Mouse (Mus musculus): ENCODE results near the gene Rec114.
A peak's percentile ranks its signal among the peaks of the same experiment; 100 is the strongest.

Rec114 gene

DNA sequence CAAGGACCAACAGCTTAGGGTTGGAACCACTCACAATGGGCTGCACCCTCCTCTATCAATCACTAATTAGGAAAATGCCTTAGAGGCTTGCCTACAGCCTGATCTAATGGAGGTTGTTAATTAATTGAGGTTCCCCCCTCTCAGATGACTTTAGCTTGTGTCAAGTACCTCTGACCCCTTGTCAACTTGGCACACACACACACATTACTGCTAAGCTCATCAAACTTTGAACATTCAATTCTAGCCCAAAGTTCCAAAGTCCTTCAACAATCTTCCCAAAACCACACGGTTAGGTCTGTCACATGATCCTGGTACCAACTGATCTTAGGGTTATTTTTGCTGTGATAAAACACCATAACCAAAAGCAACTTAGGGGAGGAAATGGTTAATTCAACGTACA is 26.9 kb downstream of the Rec114 start:
- no peak for DNase-seq (ENCODE audit: low spot score)

DNA sequence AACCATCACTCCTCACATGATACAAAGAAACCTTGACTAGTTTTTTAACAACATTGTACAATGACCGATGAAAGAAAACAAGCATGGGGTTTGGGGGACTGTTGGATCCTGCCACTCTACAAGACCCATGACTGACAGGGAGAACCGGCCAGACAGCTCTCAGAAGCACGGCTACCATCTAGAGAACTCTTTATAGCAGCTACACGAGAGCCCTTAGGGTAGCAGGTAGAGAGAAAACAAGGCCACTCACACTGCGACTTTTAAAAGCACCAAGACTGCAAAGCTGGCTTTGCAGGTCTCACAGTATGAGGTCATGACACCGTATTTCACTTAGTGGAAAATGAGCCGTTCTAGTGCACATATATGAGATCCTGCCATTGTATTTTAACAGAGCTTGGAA is 33.1 kb downstream of the Rec114 start:
- DNase-seq (ENCODE audit: low spot score), result no peak

DNA sequence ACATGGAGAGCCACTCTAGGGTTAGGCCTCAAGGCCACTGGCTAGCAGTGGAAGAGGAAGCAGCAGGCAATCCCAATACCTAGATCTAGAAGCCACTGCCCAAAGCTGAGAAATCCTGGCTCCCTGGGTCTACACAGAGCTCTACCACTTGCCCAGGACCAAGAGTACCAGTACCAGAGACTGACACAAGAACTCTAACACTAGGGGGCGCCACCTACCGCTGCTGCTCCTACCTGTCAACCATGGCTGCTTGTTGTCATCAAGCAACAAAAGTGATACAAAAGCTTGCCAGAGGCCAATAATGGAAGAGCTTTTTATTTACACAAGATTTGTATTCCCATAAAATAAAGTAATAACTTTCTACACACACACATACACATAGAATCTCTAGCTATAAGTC is 33.8 kb downstream of the Rec114 start:
- peak; percentile 83 for DNase-seq (ENCODE audit: low spot score)

- no peak for DNase-seq (ENCODE audit: low spot score)
Observed at GRCm38 (mm10) chr9:58707796-58708195, 36.0 kb downstream of the Rec114 start.

GRCm38 (mm10) chr9:58706024-58706423 is 37.7 kb downstream of the Rec114 start:
- no peak for DNase-seq (ENCODE audit: low spot score)

- DNase-seq (ENCODE audit: low spot score), result no peak
Observed at GRCm38 (mm10) chr9:58703766-58704165, 40.0 kb downstream of the Rec114 start.

GRCm38 (mm10) chr9:58701751-58702150 is 42.0 kb downstream of the Rec114 start:
- DNase-seq (ENCODE audit: low spot score), result no peak

DNA sequence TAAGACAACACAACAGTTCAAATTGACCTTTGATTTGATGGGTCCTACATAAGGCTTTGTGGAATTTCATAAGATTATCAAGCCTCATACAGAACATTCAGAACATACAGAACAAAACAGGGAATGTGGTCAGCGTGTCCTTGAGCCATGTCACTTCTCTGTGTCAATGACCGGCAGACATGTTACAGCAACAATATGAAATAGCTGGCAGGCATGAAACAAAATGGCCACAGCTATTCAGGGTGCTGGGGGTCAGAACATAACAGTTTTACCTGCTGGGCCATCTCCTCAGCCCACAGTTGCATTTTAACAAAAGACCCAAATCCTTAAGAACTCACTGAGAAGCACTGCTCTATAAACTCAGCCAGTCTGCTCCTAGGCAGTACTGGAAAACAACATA is 45.3 kb downstream of the Rec114 start:
- no peak for DNase-seq (ENCODE audit: low spot score)

DNA sequence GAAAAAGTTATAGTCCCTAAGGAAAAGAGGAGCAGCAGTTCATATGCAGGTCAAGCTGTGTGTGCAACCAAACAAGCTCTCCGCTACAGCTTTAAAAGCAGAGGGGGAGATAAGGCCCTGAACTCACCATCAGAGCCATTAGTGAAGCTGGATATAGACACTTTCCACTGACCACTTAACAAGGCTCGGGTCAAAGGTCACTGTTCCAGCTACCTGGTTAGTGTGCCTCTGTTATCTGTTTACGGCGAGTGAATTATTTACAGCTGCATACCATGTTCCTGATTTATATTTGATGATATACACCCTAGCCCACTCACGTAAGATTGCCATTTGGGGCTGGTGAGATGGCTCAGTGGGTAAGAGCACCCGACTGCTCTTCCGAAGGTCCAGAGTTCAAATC is 52.3 kb downstream of the Rec114 start:
- DNase-seq (ENCODE audit: low spot score), result peak; percentile 37

GRCm38 (mm10) chr9:58690701-58691100 is 53.1 kb downstream of the Rec114 start:
- no peak for DNase-seq (ENCODE audit: low spot score)

- DNase-seq (ENCODE audit: low spot score), result no peak
Observed at GRCm38 (mm10) chr9:58688076-58688475, 55.7 kb downstream of the Rec114 start.

DNA sequence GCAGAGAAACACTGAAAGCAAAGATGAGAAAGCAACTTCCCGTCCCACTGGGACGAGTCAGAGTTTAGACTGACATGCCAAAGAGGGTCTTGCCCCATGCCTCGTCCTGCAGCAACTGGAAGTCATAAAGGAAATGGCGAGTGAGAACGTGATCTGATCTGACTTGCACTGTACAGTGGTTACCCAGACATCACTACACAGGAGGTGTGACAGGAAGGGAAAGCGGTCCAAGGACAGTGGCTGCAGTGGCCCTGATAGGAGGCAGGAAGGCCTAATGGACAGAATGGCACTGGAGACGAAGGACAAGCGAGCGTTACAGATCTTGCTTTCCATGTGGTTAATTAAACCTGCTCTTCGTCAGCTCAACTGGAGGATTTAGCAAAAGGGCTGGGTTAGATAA is 58.5 kb downstream of the Rec114 start:
- DNase-seq (ENCODE audit: low spot score), result no peak

GRCm38 (mm10) chr9:58683372-58683771 is 60.4 kb downstream of the Rec114 start:
- DNase-seq (ENCODE audit: low spot score), result no peak

- DNase-seq (ENCODE audit: low spot score), result no peak
Observed at GRCm38 (mm10) chr9:58682106-58682505, 61.7 kb downstream of the Rec114 start.

DNA sequence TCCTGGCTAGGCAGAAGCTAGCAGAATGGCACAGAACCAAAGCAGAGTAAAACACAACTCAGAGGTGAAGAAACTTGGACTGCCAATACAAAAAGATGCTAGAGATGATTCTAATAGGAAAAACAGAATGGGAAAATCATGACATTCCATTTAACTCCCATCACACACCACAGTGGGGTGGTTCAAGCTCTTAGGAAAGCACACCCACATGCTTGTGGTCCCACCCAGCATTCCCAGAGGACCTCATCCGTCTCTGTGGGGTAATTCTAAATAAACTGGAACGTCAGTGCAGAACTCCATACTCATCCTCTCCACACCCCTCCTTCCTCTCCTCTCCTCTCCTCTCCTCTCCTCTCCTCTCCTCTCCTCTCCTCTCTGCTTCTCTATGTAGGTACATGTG is 62.4 kb downstream of the Rec114 start:
- no peak for DNase-seq (ENCODE audit: low spot score)

GRCm38 (mm10) chr9:58675371-58675770 is 68.4 kb downstream of the Rec114 start:
- peak; percentile 33 for DNase-seq (ENCODE audit: low spot score)

- peak; percentile 26 for DNase-seq (ENCODE audit: low spot score)
Observed at GRCm38 (mm10) chr9:58674736-58675135, 69.0 kb downstream of the Rec114 start.

- DNase-seq (ENCODE audit: low spot score), result peak; percentile 58
Observed at GRCm38 (mm10) chr9:58672474-58672873, 71.3 kb downstream of the Rec114 start.

- no peak for DNase-seq (ENCODE audit: low spot score)
Observed at GRCm38 (mm10) chr9:58669819-58670218, 73.9 kb downstream of the Rec114 start.

- DNase-seq (ENCODE audit: low spot score), result no peak
Observed at GRCm38 (mm10) chr9:58669071-58669470, 74.7 kb downstream of the Rec114 start.

DNA sequence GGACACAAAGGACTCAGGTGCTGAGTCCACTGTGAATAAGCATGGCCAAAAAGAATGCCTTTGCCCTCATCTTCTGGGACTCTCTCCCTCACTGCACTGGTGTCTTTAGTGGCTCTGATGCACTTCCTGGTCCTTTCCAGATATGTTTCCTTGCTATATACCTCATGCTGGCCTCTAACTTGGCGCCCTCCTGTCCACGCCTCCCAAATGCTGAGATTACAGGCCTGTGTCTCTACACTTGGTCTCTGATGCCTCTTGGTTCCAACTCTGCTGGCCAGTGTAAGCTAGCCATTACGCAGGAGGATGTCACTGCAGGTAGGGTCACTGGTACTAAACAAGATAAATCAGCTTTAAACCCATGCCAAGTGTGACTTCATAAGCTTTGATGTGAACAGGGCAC is 75.6 kb downstream of the Rec114 start:
- DNase-seq (ENCODE audit: low spot score), result no peak

- no peak for DNase-seq (ENCODE audit: low spot score)
Observed at GRCm38 (mm10) chr9:58667244-58667643, 76.5 kb downstream of the Rec114 start.

DNA sequence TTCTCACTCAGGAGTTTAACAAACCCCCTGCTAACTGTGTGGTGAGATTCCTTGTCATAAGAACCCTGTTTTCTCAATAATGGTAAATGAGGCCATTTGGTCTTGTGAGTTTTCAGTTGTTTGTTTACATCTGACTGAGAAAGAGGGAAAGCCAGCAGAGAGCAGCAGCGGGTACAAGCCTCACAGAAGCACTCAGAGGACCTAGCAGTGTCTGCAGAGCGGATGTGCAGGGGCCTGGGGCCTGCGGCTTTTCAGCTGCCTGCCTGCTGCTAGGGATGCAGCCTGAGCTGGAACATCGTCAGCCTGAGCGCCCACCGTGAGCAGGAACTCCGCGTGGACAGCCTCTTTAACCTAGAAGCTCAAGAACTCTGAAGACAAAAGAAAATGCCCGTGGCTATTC is 77.6 kb downstream of the Rec114 start:
- DNase-seq (ENCODE audit: low spot score), result no peak

DNA sequence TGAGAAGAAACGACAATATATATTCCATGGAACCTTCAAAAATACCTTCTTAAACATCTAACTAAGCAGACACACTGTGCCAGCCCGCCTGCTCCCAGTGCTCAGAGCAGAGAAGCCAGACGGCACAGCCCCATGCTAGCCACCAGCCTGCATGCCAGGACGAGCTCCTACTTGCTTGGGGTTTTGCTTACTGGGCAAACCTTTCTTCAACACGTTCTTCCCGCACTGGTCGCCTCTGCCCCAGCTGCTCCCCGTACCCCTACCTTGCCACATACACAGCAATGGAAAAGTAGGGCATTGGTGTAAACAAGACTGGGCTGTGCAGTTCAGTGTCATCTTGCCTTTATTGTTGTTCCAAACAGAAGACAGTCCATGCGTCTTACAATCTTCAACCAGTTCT is 78.3 kb downstream of the Rec114 start:
- no peak for DNase-seq (ENCODE audit: low spot score)

GRCm38 (mm10) chr9:58662791-58663190 is 81.0 kb downstream of the Rec114 start:
- DNase-seq (ENCODE audit: low spot score), result no peak

Measured in testis, postnatal 10 days (tissue).